Mouse (Mus musculus) heart, embryonic 16.5 days (tissue): ENCODE data around the gene Ppip5k2. TPM values are rescaled to one million over a fixed set of nuclear protein-coding genes. Genes with fewer than 3 reads are reported as not detected.

Source experiments
- ATAC-seq: fragments of 200-750 bp; cut with Nextera tagmentation; replicated peaks from 2 replicates; pipeline ENCODE4 v1.8.0; 2017; ENCODE audit warnings: moderate number of reproducible peaks; ENCODE audit not compliant: insufficient read depth, low FRiP score; ENCODE audit errors: extremely low read depth
- H3K27ac ChIP-seq: fragments of 300-500 bp; sonication (generic); 2 replicates; pipeline ENCODE4 v1.5.1; 2014; ENCODE audit warnings: mild to moderate bottlenecking, low read length, control low read depth, moderate library complexity
- H3K27me3 ChIP-seq: fragments of 300-500 bp; sonication (generic); 2 replicates; pipeline ENCODE4 v1.6.1; 2014; ENCODE audit warnings: low read length, mixed read lengths; ENCODE audit not compliant: control insufficient read depth, insufficient read depth
- H3K36me3 ChIP-seq: fragments of 300-500 bp; sonication (generic); 2 replicates; pipeline ENCODE4 v1.6.1; 2014; ENCODE audit not compliant: control insufficient read depth, insufficient read depth
- H3K4me1 ChIP-seq: fragments of 300-500 bp; sonication (generic); 2 replicates; pipeline ENCODE4 v1.6.1; 2014; ENCODE audit warnings: low read length, mixed read lengths; ENCODE audit not compliant: control insufficient read depth, insufficient read depth
- H3K4me2 ChIP-seq: fragments of 300-500 bp; sonication (generic); 2 replicates; pipeline ENCODE4 v1.6.1; 2014; ENCODE audit warnings: low read depth, mild to moderate bottlenecking, control low read depth, low read length
- H3K4me3 ChIP-seq: fragments of 300-500 bp; sonication (generic); 2 replicates; pipeline ENCODE4 v1.5.1; 2014; ENCODE audit warnings: mild to moderate bottlenecking, control low read depth, low read length
- H3K9ac ChIP-seq: fragments of 300-500 bp; sonication (generic); 2 replicates; pipeline ENCODE4 v1.6.1; 2014; ENCODE audit warnings: low read length, control low read depth
- H3K9me3 ChIP-seq: fragments of 300-500 bp; sonication (generic); replicated peaks from 2 replicates; pipeline ENCODE4 v1.6.1; 2016; ENCODE audit warnings: low read length; ENCODE audit not compliant: control insufficient read depth
- WGBS: fragments of 180-500 bp; shearing (Covaris S2); extraction: QIAGEN DNeasy Blood & Tissue Kit; methylation state at CpG from one replicate; pipeline ENCODE4 v1.1.7; 2014; 5-methylcytosine and 5-hydroxymethylcytosine counted together
- polyA plus RNA-seq: library from polyadenylated mRNA; unstranded; fragments of >200 nt; fragmentation: Nextera tagmentation; extraction: Ambion mirVana; gene quantifications from 2 replicates; pipeline ENCODE4 v1.2.1, GENCODE M21; 2015

Ppip5k2 gene
- polyA plus RNA-seq, 1 experiment from 2014 or later: 50.6 TPM

- peaks cover 2% of the 10 kb centered on the region; the same call in 1 of the 2 replicates for H3K36me3 ChIP-seq
- H3K4me1 ChIP-seq: peaks cover 4% of the 10 kb centered on the region; the same call in 1 of the 2 replicates
- no peak overlapping the region for H3K27ac ChIP-seq
- WGBS: 12% methylated on average over 11 of the region's 11 CpGs
- no peaks in the 10 kb centered on the region for H3K27me3 ChIP-seq
- H3K4me2 ChIP-seq: peak overlapping the region; percentile 51
- ATAC-seq: peak; percentile 65
- H3K9ac ChIP-seq: no peak overlapping the region; the same call in 1 of the 2 replicates
- H3K9me3 ChIP-seq: no peaks in the 10 kb centered on the region
- 0 out of 2 replicates have a peak overlapping the region, but pooled peaks have one; percentile 22 for H3K4me3 ChIP-seq
Observed at GRCm38 (mm10) chr1:97698956-97699570, 71.1 kb downstream of the Ppip5k2 start.

- H3K4me1 ChIP-seq: peaks cover 4% of the 10 kb centered on the region; the same call in 1 of the 2 replicates
- H3K4me2 ChIP-seq: no peak overlapping the region
- 80% methylated on average over 1 of the region's 1 CpGs for WGBS
- H3K9me3 ChIP-seq: no peaks in the 10 kb centered on the region
- H3K4me3 ChIP-seq: no peak overlapping the region
- H3K36me3 ChIP-seq: no peaks in the 10 kb centered on the region
- no peak overlapping the region for H3K9ac ChIP-seq
- ATAC-seq: no peak
- H3K27me3 ChIP-seq: no peaks in the 10 kb centered on the region
- H3K27ac ChIP-seq: no peak overlapping the region
Observed at GRCm38 (mm10) chr1:97697273-97697672, 72.9 kb downstream of the Ppip5k2 start.

GRCm38 (mm10) chr1:97693825-97694224 lies 76.4 kb downstream of the Ppip5k2 start:
- H3K9me3 ChIP-seq: no peaks in the 10 kb centered on the region
- no peak overlapping the region for H3K4me2 ChIP-seq
- no peak overlapping the region for H3K9ac ChIP-seq
- H3K4me1 ChIP-seq: no peaks in the 10 kb centered on the region; the same call in 1 of the 2 replicates
- no peak overlapping the region for H3K4me3 ChIP-seq
- no peaks in the 10 kb centered on the region for H3K36me3 ChIP-seq
- H3K27me3 ChIP-seq: no peaks in the 10 kb centered on the region
- ATAC-seq: no peak
- no peak overlapping the region for H3K27ac ChIP-seq

- H3K27me3 ChIP-seq: no peaks in the 10 kb centered on the region
- no peak overlapping the region for H3K4me2 ChIP-seq
- H3K36me3 ChIP-seq: no peaks in the 10 kb centered on the region
- H3K4me3 ChIP-seq: no peak overlapping the region
- peak; percentile 32; the same call in 1 of the 2 replicates for ATAC-seq
- WGBS: 9% methylated on average over 3 of the region's 3 CpGs
- no peaks in the 10 kb centered on the region for H3K4me1 ChIP-seq
- no peak overlapping the region for H3K27ac ChIP-seq
- H3K9ac ChIP-seq: no peak overlapping the region
- no peaks in the 10 kb centered on the region for H3K9me3 ChIP-seq
Observed at GRCm38 (mm10) chr1:97688756-97689155, 81.5 kb downstream of the Ppip5k2 start.

GRCm38 (mm10) chr1:97676526-97677177 lies 93.6 kb downstream of the Ppip5k2 start:
- no peak overlapping the region for H3K4me3 ChIP-seq
- H3K4me1 ChIP-seq: peaks cover 4% of the 10 kb centered on the region; the same call in 1 of the 2 replicates
- no peak for ATAC-seq
- H3K36me3 ChIP-seq: no peaks in the 10 kb centered on the region
- no peaks in the 10 kb centered on the region for H3K27me3 ChIP-seq
- H3K9me3 ChIP-seq: no peaks in the 10 kb centered on the region
- no peak overlapping the region for H3K27ac ChIP-seq
- H3K9ac ChIP-seq: no peak overlapping the region
- no peak overlapping the region for H3K4me2 ChIP-seq
- 71% methylated on average over 4 of the region's 4 CpGs for WGBS

- Histone ChIP-seq H3K4me1 (peaks cover 4% of the 10 kb centered on the region; the same call in 1 of the 2 replicates), H3K4me3 (no peak overlapping the region), H3K9me3 (no peaks in the 10 kb centered on the region), H3K27ac (no peak overlapping the region), H3K9ac (no peak overlapping the region), H3K4me2 (no peak overlapping the region), H3K27me3 (no peaks in the 10 kb centered on the region), H3K36me3 (no peaks in the 10 kb centered on the region)
- no peak for ATAC-seq
- WGBS: 57% methylated on average over 2 of the region's 2 CpGs
Observed at GRCm38 (mm10) chr1:97676115-97676514, 94.1 kb downstream of the Ppip5k2 start.

GRCm38 (mm10) chr1:97672849-97673248 lies 97.4 kb downstream of the Ppip5k2 start:
- Histone ChIP-seq H3K4me3 (no peak overlapping the region), H3K27ac (no peak overlapping the region), H3K27me3 (no peaks in the 10 kb centered on the region), H3K9me3 (no peaks in the 10 kb centered on the region), H3K4me2 (no peak overlapping the region), H3K4me1 (peaks cover 4% of the 10 kb centered on the region; the same call in 1 of the 2 replicates), H3K36me3 (no peaks in the 10 kb centered on the region), H3K9ac (no peak overlapping the region)
- ATAC-seq: no peak
- WGBS: 38% methylated on average over 2 of the region's 2 CpGs

- Histone ChIP-seq H3K4me3 (no peak overlapping the region), H3K36me3 (no peaks in the 10 kb centered on the region), H3K27ac (no peak overlapping the region), H3K4me1 (peaks cover 4% of the 10 kb centered on the region), H3K27me3 (no peaks in the 10 kb centered on the region), H3K4me2 (no peak overlapping the region), H3K9me3 (no peaks in the 10 kb centered on the region), H3K9ac (no peak overlapping the region)
- WGBS: 92% methylated on average over 1 of the region's 1 CpGs
- ATAC-seq: no peak
Observed at GRCm38 (mm10) chr1:97667288-97667687, 102.9 kb downstream of the Ppip5k2 start.

- Histone ChIP-seq H3K36me3 (no peaks in the 10 kb centered on the region), H3K27ac (peak overlapping the region; percentile 84), H3K4me3 (peak overlapping the region; percentile 89), H3K9ac (peak overlapping the region; percentile 89), H3K4me1 (peaks cover 20% of the 10 kb centered on the region), H3K27me3 (no peaks in the 10 kb centered on the region), H3K4me2 (peak overlapping the region; percentile 85), H3K9me3 (no peaks in the 10 kb centered on the region)
- no peak for ATAC-seq
- WGBS: 22% methylated on average over 7 of the region's 7 CpGs
Observed at GRCm38 (mm10) chr1:97662324-97662723, 107.9 kb downstream of the Ppip5k2 start.
